Mouse (Mus musculus) CD4-positive, CD25-positive, alpha-beta regulatory T cell, adult 4 months (primary cell): ENCODE measurements around the gene Smim7. TPM values are rescaled to one million over a fixed set of nuclear protein-coding genes. Genes with fewer than 3 reads are reported as not detected.

Source experiments
- ATAC-seq: one replicate; pipeline ENCODE4 v1.8.0; 2017
- polyA plus RNA-seq, 2 experiments: library from polyadenylated mRNA; unstranded; fragments of 100-300 nt; shearing (Covaris generic); gene quantifications; one replicate each; pipeline ENCODE4 v1.2.1; 2017

The Smim7 gene
- polyA plus RNA-seq, 2 experiments from 2014 or later = 81.0 to 98.1 TPM

- ATAC-seq = no peak
Measured at GRCm38 (mm10) chr8:72547122-72547801, 23.6 kb downstream of the Smim7 start.

- no peak for ATAC-seq
Measured at GRCm38 (mm10) chr8:72539234-72539633, 31.7 kb downstream of the Smim7 start.

GRCm38 (mm10) chr8:72534888-72535287, 36.0 kb downstream of the Smim7 start:
- no peak for ATAC-seq

- ATAC-seq = no peak
Measured at GRCm38 (mm10) chr8:72532103-72532502, 38.8 kb downstream of the Smim7 start.

- no peak for ATAC-seq
Measured at GRCm38 (mm10) chr8:72521888-72522287, 49.0 kb downstream of the Smim7 start.

GRCm38 (mm10) chr8:72517421-72517988, 53.4 kb downstream of the Smim7 start:
- ATAC-seq = no peak

Other genes starting within 250 kb of the Smim7 start
- 10 to 100 TPM; 55.3 to 76.0 TPM for gene Eps15l1, start 149.6 kb downstream of the Smim7 start, polyA plus RNA-seq
- under 1 TPM; 0.86 to 0.94 TPM for gene Calr3, start 127.2 kb downstream of the Smim7 start, polyA plus RNA-seq
- 10 to 100 TPM in 1 of 2 experiments, 1 to 10 TPM in 1; 8.3 to 13.4 TPM for gene 1700030K09Rik, start 127.2 kb downstream of the Smim7 start, polyA plus RNA-seq
- 100 to 1,000 TPM in 1 of 2 experiments, 10 to 100 TPM in 1; 42.3 to 112 TPM for gene Cherp, start 95.9 kb downstream of the Smim7 start, polyA plus RNA-seq
- 1 to 10 TPM; 6.9 to 8.8 TPM for gene Slc35e1, start 78.5 kb downstream of the Smim7 start, polyA plus RNA-seq
- gene Med26, start 22.8 kb downstream of the Smim7 start, polyA plus RNA-seq = 1 to 10 TPM; 3.6 to 6.5 TPM
- gene Tmem38a, start 967 bp upstream of the Smim7 start, polyA plus RNA-seq = 1 to 10 TPM; 1.0 TPM
- gene Nwd1, start 75.6 kb upstream of the Smim7 start, polyA plus RNA-seq = under 1 TPM in 1 of 2 experiments, not detected in 1; 0.14 TPM
- 100 to 1,000 TPM in 1 of 2 experiments, 10 to 100 TPM in 1; 75.3 to 102 TPM for gene Sin3b, start 152.2 kb upstream of the Smim7 start, polyA plus RNA-seq
- 10 to 100 TPM in 1 of 2 experiments, 1 to 10 TPM in 1; 6.1 to 10.2 TPM for gene F2rl3, start 190.8 kb upstream of the Smim7 start, polyA plus RNA-seq